Mouse (Mus musculus) embryonic facial prominence, embryonic 14.5 days (tissue): ENCODE measurements at regions not wholly inside any gene's neighbourhood (a gene's known extent, or its start where the extent isn't known, plus 50 kb on each side); places are given as distances from the start of the nearest gene placed in this dataset.
A peak's percentile ranks its signal among the peaks of the same experiment; 100 is the strongest.
"Not testable (repeated sequence)": the region's sequence is repeated elsewhere in the genome, so short reads cannot be mapped to it uniquely, and the experiment has no call there.

Experiments used
- ATAC-seq: fragments of 200-750 bp; cut with Nextera tagmentation; 2 replicates; pipeline ENCODE4 v1.8.0; 2017; ENCODE audit warnings: low read depth, moderate number of reproducible peaks, moderate TSS enrichment
- DNase-seq: peaks from one replicate; pipeline ENCODE4 v3.0.0-alpha.2; 2015; ENCODE audit warnings: low spot score
- H3K27ac ChIP-seq: fragments of 300-500 bp; sonication (generic); replicated peaks from 2 replicates; pipeline ENCODE4 v1.5.1; 2014; ENCODE audit warnings: low read depth, mild to moderate bottlenecking, low read length, moderate library complexity
- H3K27me3 ChIP-seq: fragments of 300-500 bp; sonication (generic); replicated peaks from 2 replicates; pipeline ENCODE4 v1.6.1; 2014; ENCODE audit warnings: low read length; ENCODE audit not compliant: control insufficient read depth, insufficient read depth
- H3K36me3 ChIP-seq: fragments of 300-500 bp; sonication (generic); 2 replicates; pipeline ENCODE4 v1.6.1; 2014; ENCODE audit warnings: low read length, mixed read lengths; ENCODE audit not compliant: control insufficient read depth, insufficient read depth
- H3K4me1 ChIP-seq: fragments of 300-500 bp; sonication (generic); 2 replicates; pipeline ENCODE4 v1.6.1; 2014; ENCODE audit warnings: antibody characterized with exemption, low read length; ENCODE audit not compliant: control insufficient read depth, insufficient read depth
- H3K4me2 ChIP-seq: fragments of 300-500 bp; sonication (generic); 2 replicates; pipeline ENCODE4 v1.6.1; 2014; ENCODE audit warnings: low read depth, mild to moderate bottlenecking, low read length, moderate library complexity, mixed read lengths
- H3K4me3 ChIP-seq: fragments of 300-500 bp; sonication (generic); 2 replicates; pipeline ENCODE4 v1.5.1; 2014; ENCODE audit warnings: low read depth, mild to moderate bottlenecking, low read length
- H3K9ac ChIP-seq: fragments of 300-500 bp; sonication (generic); 2 replicates; pipeline ENCODE4 v1.6.1; 2014; ENCODE audit warnings: low read depth, mild to moderate bottlenecking, low read length, moderate library complexity, mixed read lengths
- H3K9me3 ChIP-seq: fragments of 300-500 bp; sonication (generic); 2 replicates; pipeline ENCODE4 v1.6.1; 2016; ENCODE audit warnings: low read length; ENCODE audit not compliant: control insufficient read depth
- WGBS: fragments of 180-500 bp; shearing (Covaris S2); extraction: QIAGEN DNeasy Blood & Tissue Kit; methylation state at CpG from one replicate; pipeline ENCODE4 v1.1.7; 2014; 5-methylcytosine and 5-hydroxymethylcytosine counted together

DNA sequence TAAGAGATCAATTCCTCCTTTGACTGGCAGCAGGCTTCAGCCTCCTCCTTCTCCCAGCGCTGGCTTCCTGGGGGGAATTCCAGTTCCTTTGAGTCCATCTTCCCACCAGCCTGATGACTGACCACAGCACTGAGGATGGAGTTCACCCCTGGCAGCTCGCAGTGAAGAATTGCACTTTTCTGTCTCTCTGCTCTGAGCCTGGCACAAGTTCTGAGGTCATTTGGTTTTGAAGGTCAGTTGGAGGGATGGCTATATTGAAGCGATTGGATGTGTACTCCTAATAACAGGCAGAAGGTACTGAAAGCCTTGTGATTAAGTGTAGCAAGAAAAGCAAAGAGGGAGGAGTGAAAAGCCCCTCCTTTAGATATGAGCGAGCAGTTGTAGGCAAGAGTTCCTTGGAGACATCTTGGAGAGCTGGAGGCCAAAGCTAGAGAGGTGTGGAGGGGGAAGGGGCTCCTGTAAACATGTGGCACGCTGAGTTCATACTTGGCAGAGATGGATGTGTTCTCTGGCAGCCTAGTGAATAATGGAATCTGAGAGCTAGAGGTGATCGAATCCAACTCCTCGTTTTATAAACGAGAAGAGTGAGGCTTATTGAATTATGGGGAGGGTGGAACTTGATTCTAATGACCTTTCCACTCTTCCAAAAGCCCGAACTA lies 77.1 kb upstream of the Dyrk2 start:
- Histone ChIP-seq H3K4me2 (no peak overlapping the region), H3K27ac (no peak overlapping the region; the same call in 1 of the 2 replicates), H3K4me3 (no peak overlapping the region), H3K9ac (no peak overlapping the region), H3K9me3 (no peaks in the 10 kb centered on the region), H3K36me3 (no peaks in the 10 kb centered on the region), H3K4me1 (0 out of 2 replicates have a peak, but pooled peaks cover 7% of the 10 kb centered on the region), H3K27me3 (no peaks in the 10 kb centered on the region)
- peak; percentile 60; the same call in 1 of the 2 replicates for ATAC-seq
- DNase-seq = peak; percentile 72
- 55% methylated on average over 9 of the region's 9 CpGs for WGBS

DNA sequence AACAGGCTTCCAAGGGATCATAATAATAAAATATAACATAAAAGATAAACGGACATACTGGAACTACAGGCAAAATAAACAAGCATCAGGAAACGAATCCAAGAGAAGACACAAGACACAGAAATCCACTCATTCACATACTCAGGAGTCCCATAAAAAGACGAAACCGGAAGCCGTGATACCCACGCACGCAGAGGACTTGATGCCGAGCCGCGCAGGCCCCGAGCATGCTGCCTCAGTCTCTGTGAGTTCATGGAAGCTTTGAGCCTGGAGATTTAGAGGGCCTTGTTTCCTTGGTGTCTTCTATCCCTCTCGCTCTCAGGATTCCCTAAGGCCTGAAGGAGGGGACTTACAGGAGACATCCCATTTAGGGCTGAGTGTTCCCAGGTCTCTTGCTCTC lies 57.3 kb upstream of the Dyrk2 start:
- Histone ChIP-seq H3K9me3 (peaks cover 11% of the 10 kb centered on the region; the same call in 1 of the 2 replicates), H3K27ac (no peak overlapping the region), H3K4me2 (no peak overlapping the region), H3K27me3 (no peaks in the 10 kb centered on the region), H3K9ac (no peak overlapping the region), H3K36me3 (no peaks in the 10 kb centered on the region), H3K4me3 (no peak overlapping the region), H3K4me1 (peaks cover 16% of the 10 kb centered on the region)
- ATAC-seq (no peak), DNase-seq (no peak)
- WGBS = 85% methylated on average over 12 of the region's 12 CpGs

DNA sequence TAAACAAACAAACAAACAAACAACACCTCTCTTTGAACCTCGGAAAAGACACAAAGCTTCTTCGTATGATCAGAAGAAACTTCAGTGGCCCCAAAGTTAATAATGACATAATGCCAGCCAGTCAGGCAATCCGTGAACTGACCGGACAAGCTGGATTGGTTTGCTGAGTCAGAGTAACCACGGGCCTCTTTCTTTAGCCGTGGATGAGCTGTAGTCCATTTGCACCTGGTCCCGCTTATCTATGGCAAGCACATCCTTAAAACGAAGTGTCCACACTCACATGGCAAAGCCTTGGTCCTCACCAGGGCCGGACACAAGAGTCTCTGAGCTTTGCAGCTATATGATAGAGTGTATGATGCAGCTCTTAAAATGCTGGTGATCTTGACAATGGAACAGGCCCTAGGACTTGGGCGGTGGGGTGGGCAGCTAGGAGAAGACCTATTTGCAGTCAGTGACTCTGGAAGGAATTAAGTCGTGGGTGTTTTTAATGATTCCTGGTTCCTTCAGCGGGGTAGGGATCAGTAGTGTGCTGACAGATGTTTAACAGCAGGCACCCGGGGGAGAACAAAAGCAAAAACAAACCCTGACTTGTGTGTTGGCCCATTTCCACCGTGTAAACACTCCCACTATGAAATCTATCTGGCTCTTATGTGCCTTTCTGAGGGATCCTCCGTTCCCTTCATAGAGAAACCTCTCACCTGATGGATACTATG lies 53.6 kb upstream of the Dyrk2 start:
- ATAC-seq = 0 out of 2 replicates have a peak, but pooled peaks have one; percentile 50

DNA sequence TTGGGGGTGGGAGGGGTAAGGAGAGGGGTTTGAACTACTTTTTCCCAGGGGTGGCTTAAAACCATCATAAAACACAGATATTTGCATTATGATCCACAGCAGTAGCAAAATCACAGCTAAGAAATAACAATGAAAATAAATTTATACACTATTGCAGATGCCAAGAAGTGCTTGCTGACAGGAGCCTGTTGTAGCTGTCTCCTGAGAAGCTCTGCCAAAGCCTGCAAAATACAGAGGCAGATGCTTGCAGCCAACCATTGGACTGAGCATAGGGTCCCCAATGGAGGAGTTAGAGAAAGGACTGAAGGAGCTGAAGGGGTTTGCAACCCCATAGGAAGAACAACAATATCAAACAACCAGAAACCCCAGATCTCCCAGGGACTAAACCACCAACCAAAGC lies 52.1 kb upstream of the Dyrk2 start:
- H3K36me3 ChIP-seq, ATAC-seq: not testable (repeated sequence)

More for the DNA sequence above, 53.6 kb upstream of the Dyrk2 start:
- DNase-seq = peak; percentile 86
- Histone ChIP-seq H3K4me3 (no peak overlapping the region), H3K27ac (no peak overlapping the region), H3K36me3 (no peaks in the 10 kb centered on the region), H3K4me1 (peaks cover 16% of the 10 kb centered on the region), H3K9ac (no peak overlapping the region), H3K4me2 (no peak overlapping the region), H3K27me3 (peaks cover 3% of the 10 kb centered on the region; the same call in 1 of the 2 replicates), H3K9me3 (no peaks in the 10 kb centered on the region)
- WGBS = 43% methylated on average over 15 of the region's 15 CpGs

More for the DNA sequence above, 52.1 kb upstream of the Dyrk2 start:
- not testable (repeated sequence) for H3K4me3 ChIP-seq, H3K4me2 ChIP-seq, DNase-seq, H3K9me3 ChIP-seq, H3K9ac ChIP-seq, H3K27ac ChIP-seq, H3K27me3 ChIP-seq
- peaks cover 16% of the 10 kb centered on the region for H3K4me1 ChIP-seq
